Mouse (Mus musculus) ES-E14 (cell line): ENCODE measurements around the gene Pcsk5. TPM values are rescaled to one million over a fixed set of nuclear protein-coding genes. Genes with fewer than 3 reads are reported as not detected.

ENCODE experiments used
- DNase-seq: peaks from one replicate; pipeline ENCODE4 v3.0.0-alpha.2; 2013; ENCODE audit warnings: low read depth, low spot score
- H3K27ac ChIP-seq: 2 replicates; pipeline ENCODE4 v1.5.1; 2012; ENCODE audit warnings: low read depth, mild to moderate bottlenecking, low read length, moderate library complexity, mixed read lengths; ENCODE audit not compliant: poor library complexity, insufficient read depth, severe bottlenecking
- H3K36me3 ChIP-seq: 2 replicates; pipeline ENCODE4 v1.6.1; 2012; ENCODE audit warnings: mild to moderate bottlenecking, low read length, moderate library complexity, mixed read lengths; ENCODE audit not compliant: control insufficient read depth, poor library complexity, insufficient read depth, severe bottlenecking
- H3K4me1 ChIP-seq, 2 experiments: fragments of 150-350 bp in 1 of 2; sonication (generic) in 1 of 2; 2 replicates each; pipeline ENCODE4 v1.6.1; 2012; ENCODE audit warnings: low read length in 2 of 2, mild to moderate bottlenecking in 1 of 2, mixed read lengths in 1 of 2; ENCODE audit not compliant: control insufficient read depth in 2 of 2, insufficient read depth in 2 of 2, poor library complexity in 1 of 2
- H3K4me3 ChIP-seq, 2 experiments: fragments of 150-350 bp in 1 of 2; sonication (generic) in 1 of 2; 2 replicates each; pipeline ENCODE4 v1.5.1; 2012; ENCODE audit warnings: low read length in 2 of 2, low read depth in 1 of 2, mild to moderate bottlenecking in 1 of 2, mixed read lengths in 1 of 2; ENCODE audit not compliant: insufficient read depth in 1 of 2, poor library complexity in 1 of 2, severe bottlenecking in 1 of 2
- H3K9ac ChIP-seq: 2 replicates; pipeline ENCODE4 v1.6.1; 2012; ENCODE audit warnings: low read depth, mild to moderate bottlenecking, low read length, mixed read lengths; ENCODE audit not compliant: poor library complexity, insufficient read depth, severe bottlenecking
- H3K9me3 ChIP-seq: fragments of 150-350 bp; sonication (generic); 2 replicates; pipeline ENCODE4 v1.6.1; 2012; ENCODE audit warnings: low read depth, mild to moderate bottlenecking, low read length; ENCODE audit not compliant: control insufficient read depth, insufficient read depth
- CHD2 ChIP-seq: IDR thresholded peaks from 2 replicates; pipeline ENCODE4 v1.6.1; 2014; ENCODE audit warnings: mild to moderate bottlenecking, low read depth, low read length, inconsistent platforms
- HCFC1 ChIP-seq: IDR thresholded peaks from 2 replicates; pipeline ENCODE4 v1.6.1; 2012; ENCODE audit warnings: low read length, inconsistent platforms, borderline replicate concordance; ENCODE audit not compliant: insufficient read depth
- MAFK ChIP-seq: IDR thresholded peaks from 2 replicates; pipeline ENCODE4 v1.6.1; 2014; ENCODE audit warnings: mild to moderate bottlenecking, low read depth, low read length, inconsistent platforms; ENCODE audit not compliant: insufficient read depth
- ZC3H11A ChIP-seq: IDR thresholded peaks from 2 replicates; pipeline ENCODE4 v1.6.1; 2012; ENCODE audit warnings: low read depth, mild to moderate bottlenecking, inconsistent platforms, low read length, borderline replicate concordance
- ZNF384 ChIP-seq: IDR thresholded peaks from 2 replicates; pipeline ENCODE4 v1.6.1; 2012; ENCODE audit warnings: low read depth, low read length, inconsistent platforms
- in situ Hi-C, 2 experiments: fragments of 600-800 bp; cut with MboI; formaldehyde crosslinking; loops; one replicate each; pipeline ENCODE4 v1.15.1; 2025; ENCODE audit warnings: low sequenced_read_pairs in 2 of 2, inconsistent platforms in 1 of 2; ENCODE audit not compliant: unreplicated experiment in 2 of 2
- total RNA-seq: library from RNA; depleted of rRNA; stranded (reverse); fragments of 300-350 nt; gene quantifications from 2 replicates; pipeline ENCODE4 v1.2.3, GENCODE M21; 2012

The Pcsk5 gene
- total RNA-seq, 1 experiment, result 1.6 TPM

DNA sequence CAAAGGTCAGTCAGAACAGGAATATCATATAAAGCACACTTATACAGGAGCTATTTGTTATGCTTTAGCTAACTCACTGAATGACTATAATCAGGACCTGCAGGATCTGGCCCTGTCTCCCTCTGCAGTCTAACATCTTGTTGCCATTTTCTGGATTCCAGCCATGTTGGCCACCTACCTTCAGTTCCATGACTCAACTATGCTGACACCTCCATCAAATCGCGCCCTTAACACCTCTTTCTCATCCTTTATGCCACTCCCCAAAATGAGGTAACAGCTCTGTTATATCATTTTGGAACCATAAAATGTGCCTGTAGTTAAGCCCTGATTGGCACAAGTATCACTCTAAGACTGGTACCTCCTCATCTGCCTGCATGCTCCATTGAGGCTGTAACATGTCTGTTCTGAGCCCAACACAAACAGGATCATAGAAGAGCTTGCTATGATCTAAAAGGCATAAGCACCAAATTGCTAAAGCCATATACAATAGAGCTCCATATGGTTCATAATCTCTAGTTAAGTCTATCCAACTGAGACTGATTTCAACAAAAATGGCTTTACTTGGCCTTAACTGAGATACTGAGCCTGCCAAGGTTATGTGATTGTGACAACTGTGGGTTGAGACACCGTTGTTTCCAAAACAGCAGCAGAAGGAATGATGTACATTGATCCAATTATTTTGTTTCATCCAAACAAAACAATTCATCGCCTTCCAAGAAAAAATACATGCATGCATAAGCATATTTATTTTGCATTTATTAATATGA, 37.8 kb downstream of the Pcsk5 start:
- Histone ChIP-seq H3K9me3 (no peaks in the 10 kb centered on the region), H3K4me1 (no peaks in the 10 kb centered on the region), H3K4me3 (no peak overlapping the region), H3K36me3 (no peaks in the 10 kb centered on the region), H3K27ac (no peak overlapping the region), H3K9ac (no peak overlapping the region)
- no peak for DNase-seq
- in situ Hi-C loops, result no loop called here
- no peak for TF ChIP-seq ZC3H11A
- no peak for TF ChIP-seq HCFC1
- TF ChIP-seq ZNF384, result no peak
- no peak for TF ChIP-seq CHD2
- TF ChIP-seq MAFK, result no peak

DNA sequence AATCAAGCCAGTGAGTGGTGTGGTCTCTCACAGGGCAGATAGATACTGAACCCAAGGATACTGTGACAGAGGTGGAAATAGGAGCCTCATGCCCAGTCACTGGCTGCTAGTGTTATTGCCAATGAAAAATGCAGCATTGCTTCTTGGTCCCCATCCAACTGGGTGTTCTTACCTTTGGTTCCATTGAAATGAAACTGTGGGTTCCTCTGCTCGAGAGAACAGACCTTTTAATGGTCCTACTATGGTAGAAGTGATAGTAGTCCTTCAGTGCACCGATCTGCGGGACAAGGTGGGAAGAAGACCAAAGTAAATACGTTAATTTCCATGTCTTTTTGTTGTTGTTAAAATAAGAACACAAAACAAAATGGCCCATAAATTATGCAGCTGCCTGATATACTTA, 44.0 kb downstream of the Pcsk5 start:
- Histone ChIP-seq H3K9ac (no peak overlapping the region), H3K36me3 (no peaks in the 10 kb centered on the region), H3K9me3 (no peaks in the 10 kb centered on the region), H3K4me3 (no peak overlapping the region), H3K27ac (no peak overlapping the region), H3K4me1 (no peaks in the 10 kb centered on the region)
- no peak for DNase-seq
- no peak for TF ChIP-seq HCFC1
- no peak for TF ChIP-seq CHD2
- TF ChIP-seq ZC3H11A, result no peak
- no peak for TF ChIP-seq ZNF384
- no peak for TF ChIP-seq MAFK
- in situ Hi-C loops, result no loop called here

DNA sequence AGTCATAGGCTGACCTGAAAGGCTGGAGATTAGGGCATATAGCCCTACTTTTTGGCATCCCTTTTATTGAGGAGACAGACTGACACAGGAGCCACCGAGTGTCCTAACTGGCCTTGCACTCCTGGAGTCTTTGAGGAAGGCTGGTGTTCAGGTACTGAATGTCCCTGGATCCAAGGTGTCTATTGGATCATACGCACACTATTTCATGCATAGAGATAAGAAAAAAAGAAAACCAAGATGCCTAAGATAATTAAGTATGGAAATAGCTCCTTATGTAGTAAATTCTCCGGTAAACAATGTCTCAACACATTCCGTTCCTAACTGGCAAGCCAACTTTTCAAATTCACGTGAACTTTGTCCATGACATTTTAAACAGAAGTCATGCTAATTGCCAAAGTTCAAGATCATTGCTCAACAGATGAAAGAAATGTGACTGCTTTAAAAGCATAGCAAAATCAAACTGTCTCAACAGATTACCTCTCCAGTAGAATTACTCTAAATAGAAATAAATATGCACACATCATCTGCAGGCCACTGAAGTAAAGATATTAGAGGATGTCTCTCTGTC, 45.9 kb downstream of the Pcsk5 start:
- Histone ChIP-seq H3K36me3 (no peaks in the 10 kb centered on the region), H3K9ac (no peak overlapping the region), H3K9me3 (no peaks in the 10 kb centered on the region), H3K4me3 (no peak overlapping the region), H3K4me1 (no peaks in the 10 kb centered on the region), H3K27ac (no peak overlapping the region)
- TF ChIP-seq ZNF384 (no peak), HCFC1 (no peak), ZC3H11A (no peak), MAFK (no peak), CHD2 (no peak)
- in situ Hi-C loops, result no loop called here
- DNase-seq, result no peak

DNA sequence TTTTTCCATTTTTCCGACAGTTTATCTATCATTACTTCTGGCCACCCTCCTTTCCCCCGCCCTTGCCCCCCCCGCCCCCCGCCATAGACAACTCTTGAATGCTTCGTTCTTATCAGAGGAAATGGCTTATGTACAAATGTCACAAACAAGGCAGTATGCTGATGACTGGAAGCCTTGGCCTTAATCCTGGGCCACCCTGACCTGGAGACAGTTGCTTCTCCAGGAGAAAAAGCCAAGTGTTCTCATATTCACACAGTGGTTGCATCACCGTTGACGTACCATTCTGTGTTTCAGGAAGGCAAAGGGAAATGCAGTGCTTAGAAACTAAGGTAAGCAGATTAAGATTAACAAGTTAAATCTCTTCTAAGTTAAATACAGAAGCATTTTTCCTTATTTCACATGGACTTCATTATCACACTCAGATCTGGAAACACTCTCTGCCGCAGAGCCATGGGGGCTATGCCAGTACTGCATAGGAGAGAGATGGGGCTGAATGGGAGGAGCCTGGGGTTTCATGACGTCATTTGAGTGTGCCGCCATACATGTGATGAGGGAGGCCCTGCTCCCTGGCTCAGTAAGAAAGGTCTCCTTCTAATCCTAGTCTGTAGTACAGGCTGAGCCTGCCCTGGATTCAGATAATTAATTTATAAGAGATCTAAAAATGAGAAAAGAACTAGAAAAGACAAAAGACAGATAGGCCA, 48.7 kb downstream of the Pcsk5 start:
- no peak overlapping the region for H3K4me3 ChIP-seq
- no peak overlapping the region for H3K9ac ChIP-seq
- H3K4me1 ChIP-seq, result no peaks in the 10 kb centered on the region
- DNase-seq, result no peak
- no peaks in the 10 kb centered on the region for H3K36me3 ChIP-seq
- in situ Hi-C loops, result no loop called here
- no peak overlapping the region for H3K27ac ChIP-seq
- H3K9me3 ChIP-seq, result no peaks in the 10 kb centered on the region
- TF ChIP-seq CHD2 (no peak), MAFK (no peak), ZC3H11A (no peak), ZNF384 (no peak), HCFC1 (no peak)
